ENCODE assay signal across 8 mouse cellular contexts in genomic region chr4:98109064-98109463, GRCm38 (mm10).
DNase-seq lines count a peak whose midpoint lies in the region; ATAC-seq and TF ChIP-seq lines count a peak whose summit lies in the region.

No protein-coding gene starts in this region.

- no peak overlapping the region for H3K9ac ChIP-seq in embryonic facial prominence, embryonic 15.5 days
- peak overlapping the region; percentile 66 for H3K9ac ChIP-seq in heart, embryonic 13.5 days
- no peak overlapping the region for H3K9ac ChIP-seq in liver, embryonic 14.5 days (replicated peaks)
- peak overlapping the region; percentile 34; the same call in 1 of the 2 replicates for H3K9ac ChIP-seq in neural tube, embryonic 13.5 days

- no peak for ATAC-seq in embryonic facial prominence, embryonic 15.5 days (ENCODE audit: insufficient number of reproducible peaks, low FRiP score, low TSS enrichment, low read depth)
- ATAC-seq in heart, embryonic 13.5 days (ENCODE audit: extremely low read depth, insufficient number of reproducible peaks, low FRiP score, low TSS enrichment) = no peak
- ATAC-seq in liver, embryonic 14.5 days (ENCODE audit: insufficient read depth) = no peak
- ATAC-seq in neural tube, embryonic 13.5 days (ENCODE audit: low read depth) = peak; percentile 66

- peak; percentile 28 for TF ChIP-seq CTCF in E14TG2a.4 (conservative IDR thresholded peaks at IDR 0.05; ENCODE audit: low read length)
- peak; percentile 62 for TF ChIP-seq CTCF in bone marrow, adult 2 months (IDR thresholded peaks at IDR 0.05; ENCODE audit: control insufficient read depth, insufficient read depth, low read length)
- peak; percentile 57 for TF ChIP-seq CTCF in liver, embryonic 14.5 days (IDR thresholded peaks at IDR 0.05; ENCODE audit: low read depth)

- WGBS in bone marrow, adult 2 months = 51% methylated on average over 7 of the region's 7 CpGs
- WGBS in embryonic facial prominence, embryonic 15.5 days = 19% methylated on average over 7 of the region's 7 CpGs
- 11% methylated on average over 7 of the region's 7 CpGs for WGBS in heart, embryonic 13.5 days
- 24% methylated on average over 7 of the region's 7 CpGs for WGBS in liver, embryonic 14.5 days (ENCODE audit: insufficient replicate concordance)
- WGBS in neural tube, embryonic 13.5 days = 4% methylated on average over 7 of the region's 7 CpGs

- no peaks in the 10 kb centered on the region for H3K9me3 ChIP-seq in E14TG2a.4 (ENCODE audit: low read length)
- no peaks in the 10 kb centered on the region for H3K9me3 ChIP-seq in embryonic facial prominence, embryonic 15.5 days (replicated peaks)
- no peaks in the 10 kb centered on the region for H3K9me3 ChIP-seq in heart, embryonic 13.5 days
- no peaks in the 10 kb centered on the region for H3K9me3 ChIP-seq in liver, embryonic 14.5 days (ENCODE audit: control insufficient read depth, low read length)
- no peaks in the 10 kb centered on the region for H3K9me3 ChIP-seq in neural tube, embryonic 13.5 days

- H3K27me3 ChIP-seq in E14TG2a.4 (ENCODE audit: insufficient read depth, low read length) = no peaks in the 10 kb centered on the region
- no peaks in the 10 kb centered on the region for H3K27me3 ChIP-seq in embryonic facial prominence, embryonic 15.5 days
- no peaks in the 10 kb centered on the region for H3K27me3 ChIP-seq in heart, embryonic 13.5 days (replicated peaks)
- H3K27me3 ChIP-seq in liver, embryonic 14.5 days (ENCODE audit: control insufficient read depth, insufficient read depth, low read length) = no peaks in the 10 kb centered on the region; the same call in 1 of the 2 replicates
- no peaks in the 10 kb centered on the region for H3K27me3 ChIP-seq in neural tube, embryonic 13.5 days

- H3K4me2 ChIP-seq in embryonic facial prominence, embryonic 15.5 days (replicated peaks) = no peak overlapping the region
- H3K4me2 ChIP-seq in heart, embryonic 13.5 days = no peak overlapping the region
- no peak overlapping the region for H3K4me2 ChIP-seq in liver, embryonic 14.5 days (ENCODE audit: low read depth)
- H3K4me2 ChIP-seq in neural tube, embryonic 13.5 days = peak overlapping the region; percentile 16; the same call in 1 of the 2 replicates

- no peaks in the 10 kb centered on the region for H3K36me3 ChIP-seq in E14TG2a.4 (ENCODE audit: insufficient read depth, low read length)
- H3K36me3 ChIP-seq in embryonic facial prominence, embryonic 15.5 days = no peaks in the 10 kb centered on the region
- peaks cover 10% of the 10 kb centered on the region for H3K36me3 ChIP-seq in heart, embryonic 13.5 days
- no peaks in the 10 kb centered on the region for H3K36me3 ChIP-seq in liver, embryonic 14.5 days (replicated peaks; ENCODE audit: control insufficient read depth, insufficient read depth, low read depth)
- H3K36me3 ChIP-seq in neural tube, embryonic 13.5 days = no peaks in the 10 kb centered on the region

- DNase-seq in kidney, adult 9 months = peak; percentile 82
- DNase-seq in liver, embryonic 14.5 days (ENCODE audit: low read depth in 3 of 3, low spot score in 3 of 3) = peak in 1 of 3 experiments; percentile 12
- peak; percentile 63 for DNase-seq in yolk sac, embryonic 10.5 days (ENCODE audit: low spot score)

- no peak for TF ChIP-seq POLR2A in bone marrow, adult 2 months (IDR thresholded peaks at IDR 0.05; ENCODE audit: borderline replicate concordance, control insufficient read depth, low read depth, low read length)

- TF ChIP-seq EP300 in liver, embryonic 14.5 days (IDR thresholded peaks at IDR 0.05; ENCODE audit: low read depth) = no peak

- no peak overlapping the region for H3K27ac ChIP-seq in bone marrow, adult 2 months (ENCODE audit: control insufficient read depth, insufficient read depth, low read depth, low read length, poor library complexity)
- H3K27ac ChIP-seq in embryonic facial prominence, embryonic 15.5 days (replicated peaks) = peak overlapping the region; percentile 78
- peak overlapping the region; percentile 80 for H3K27ac ChIP-seq in heart, embryonic 13.5 days (replicated peaks)
- no peak overlapping the region for H3K27ac ChIP-seq in liver, embryonic 14.5 days
- H3K27ac ChIP-seq in neural tube, embryonic 13.5 days (replicated peaks) = peak overlapping the region; percentile 89

- H3K4me1 ChIP-seq in E14TG2a.4 (replicated peaks; ENCODE audit: low read depth, low read length) = peaks cover 14% of the 10 kb centered on the region
- peaks cover 2% of the 10 kb centered on the region; the same call in 1 of the 2 replicates for H3K4me1 ChIP-seq in bone marrow, adult 2 months (ENCODE audit: control insufficient read depth, insufficient read depth, low read length)
- peaks cover 47% of the 10 kb centered on the region for H3K4me1 ChIP-seq in embryonic facial prominence, embryonic 15.5 days
- peaks cover 66% of the 10 kb centered on the region for H3K4me1 ChIP-seq in heart, embryonic 13.5 days
- H3K4me1 ChIP-seq in liver, embryonic 14.5 days (replicated peaks; ENCODE audit: control insufficient read depth in 2 of 2, insufficient read depth in 2 of 2, low read length in 1 of 2) = peaks cover 0 to 5% of the 10 kb centered on the region in 2 experiments; a peak in 1 of 4 replicates
- H3K4me1 ChIP-seq in neural tube, embryonic 13.5 days (replicated peaks) = peaks cover 67% of the 10 kb centered on the region

- H3K4me3 ChIP-seq in E14TG2a.4 (replicated peaks; ENCODE audit: low read length) = no peak overlapping the region
- no peak overlapping the region for H3K4me3 ChIP-seq in bone marrow, adult 2 months (replicated peaks; ENCODE audit: control insufficient read depth, low read depth, low read length)
- no peak overlapping the region for H3K4me3 ChIP-seq in embryonic facial prominence, embryonic 15.5 days (replicated peaks)
- no peak overlapping the region for H3K4me3 ChIP-seq in heart, embryonic 13.5 days
- H3K4me3 ChIP-seq in liver, embryonic 14.5 days (ENCODE audit: insufficient read depth in 1 of 2, low read depth in 2 of 2, low read length in 2 of 2) = no peak overlapping the region
- H3K4me3 ChIP-seq in neural tube, embryonic 13.5 days = no peak overlapping the region

Comparison
In these comparisons a context has a peak if more than half of its experiments do, and no peak if none do; other contexts are left out.
1. H3K27ac ChIP-seq: peak in embryonic facial prominence, embryonic 15.5 days (single experiment), heart, embryonic 13.5 days (single experiment) and neural tube, embryonic 13.5 days (single experiment); none in bone marrow, adult 2 months (single experiment) and liver, embryonic 14.5 days (single experiment).
2. H3K9ac ChIP-seq: peak in heart, embryonic 13.5 days (single experiment) and neural tube, embryonic 13.5 days (single experiment); none in embryonic facial prominence, embryonic 15.5 days (single experiment) and liver, embryonic 14.5 days (single experiment).
3. Peak in every context shown above with its lines, with median percentiles within 50 percentile points of each other: CTCF ChIP-seq.